Mouse (Mus musculus): ENCODE measurements around the gene Mprip.
A peak's percentile ranks its signal among the peaks of the same experiment; 100 is the strongest.

Gene Mprip

DNA sequence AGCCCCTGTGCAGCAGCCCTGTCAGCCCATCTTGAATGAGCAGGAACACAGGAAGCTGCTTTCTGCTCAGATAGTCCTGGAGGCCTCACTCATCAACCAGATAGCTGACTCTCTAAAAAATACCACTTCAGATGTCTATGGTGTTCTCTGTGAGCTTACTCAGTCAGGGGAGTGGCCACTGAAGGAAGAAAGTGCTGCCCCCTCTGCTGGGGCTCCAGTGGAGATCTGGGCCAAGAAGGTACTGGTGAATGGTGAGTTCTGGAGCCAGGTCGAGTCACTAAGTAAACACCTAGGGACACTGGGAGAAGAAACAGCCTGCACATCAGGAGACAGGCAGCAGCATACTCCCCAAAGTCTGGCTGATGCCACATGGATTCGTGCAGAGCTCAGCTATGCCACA is 98.5 kb downstream of the Mprip start:
- no peak for DNase-seq (ENCODE audit: low read depth, low spot score)

- DNase-seq (ENCODE audit: low read depth, low spot score), result no peak
These were observed 99.7 kb downstream of the Mprip start for GRCm38 (mm10) chr11:59760796-59761195.

GRCm38 (mm10) chr11:59769307-59769706 is 108.2 kb downstream of the Mprip start:
- DNase-seq (ENCODE audit: low read depth, low spot score), result no peak

- DNase-seq (ENCODE audit: low read depth, low spot score), result no peak
These were observed 108.6 kb downstream of the Mprip start for GRCm38 (mm10) chr11:59769738-59770137.

DNA sequence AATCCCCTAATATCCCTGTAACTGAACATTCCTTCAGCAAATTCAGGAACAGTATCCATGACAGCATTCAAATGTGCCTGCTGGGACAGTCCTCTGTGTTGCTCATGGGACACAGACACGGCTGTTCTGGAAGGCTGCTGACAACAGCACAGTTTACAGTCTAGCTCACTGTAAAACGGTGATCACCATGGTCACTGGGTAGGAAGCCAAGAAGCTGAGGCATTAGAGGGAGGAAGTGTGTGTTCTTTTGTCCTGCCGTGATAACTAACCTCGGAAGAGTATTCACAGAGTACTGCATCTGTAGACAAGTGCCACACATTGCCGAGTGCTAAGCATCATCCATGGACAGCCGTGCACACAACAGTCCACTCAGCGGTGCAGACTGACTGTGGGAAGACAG is 109.6 kb downstream of the Mprip start:
- no peak for DNase-seq (ENCODE audit: low read depth, low spot score)

DNA sequence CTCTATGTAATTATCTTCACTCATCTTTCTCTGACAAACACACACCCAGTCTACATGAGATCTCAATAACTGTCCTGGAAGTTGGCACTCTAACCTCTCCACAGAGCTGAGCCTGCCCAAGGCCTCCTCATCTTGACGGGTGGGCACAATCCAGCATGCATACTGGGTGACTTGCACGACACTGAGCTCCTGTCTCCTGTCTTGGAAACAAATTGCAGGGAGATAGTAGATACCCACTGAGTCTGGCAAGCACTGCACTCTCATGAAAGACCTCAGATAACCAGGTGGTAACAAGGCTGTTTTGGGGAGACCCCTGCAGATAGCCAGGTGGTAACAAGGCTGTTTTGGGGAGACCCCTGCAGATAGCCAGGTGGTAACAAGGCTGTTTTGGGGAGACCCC is 111.2 kb downstream of the Mprip start:
- DNase-seq (ENCODE audit: low read depth, low spot score), result no peak

DNA sequence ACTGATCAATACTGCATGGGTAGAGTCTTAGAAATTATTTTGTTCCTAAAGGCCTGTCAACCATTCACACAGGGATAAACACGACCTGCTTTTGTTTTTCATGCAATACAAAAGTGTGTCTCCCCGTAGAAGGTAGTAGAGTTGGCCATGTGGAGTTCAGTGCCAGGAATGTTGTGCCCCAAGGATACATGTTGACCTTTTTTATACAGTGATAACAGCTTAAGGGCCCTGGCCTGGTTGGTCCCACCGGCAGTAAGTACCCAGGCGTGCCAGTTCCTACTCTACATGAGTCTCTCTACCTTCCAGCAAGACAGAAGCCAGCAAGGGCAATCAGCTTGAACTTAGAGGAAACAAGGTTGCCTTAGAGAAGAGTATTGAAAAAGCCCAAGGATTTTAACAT is 111.8 kb downstream of the Mprip start:
- no peak for DNase-seq (ENCODE audit: low read depth, low spot score)

- no peak for DNase-seq (ENCODE audit: low read depth, low spot score)
These were observed 113.4 kb downstream of the Mprip start for GRCm38 (mm10) chr11:59774522-59774921.

DNA sequence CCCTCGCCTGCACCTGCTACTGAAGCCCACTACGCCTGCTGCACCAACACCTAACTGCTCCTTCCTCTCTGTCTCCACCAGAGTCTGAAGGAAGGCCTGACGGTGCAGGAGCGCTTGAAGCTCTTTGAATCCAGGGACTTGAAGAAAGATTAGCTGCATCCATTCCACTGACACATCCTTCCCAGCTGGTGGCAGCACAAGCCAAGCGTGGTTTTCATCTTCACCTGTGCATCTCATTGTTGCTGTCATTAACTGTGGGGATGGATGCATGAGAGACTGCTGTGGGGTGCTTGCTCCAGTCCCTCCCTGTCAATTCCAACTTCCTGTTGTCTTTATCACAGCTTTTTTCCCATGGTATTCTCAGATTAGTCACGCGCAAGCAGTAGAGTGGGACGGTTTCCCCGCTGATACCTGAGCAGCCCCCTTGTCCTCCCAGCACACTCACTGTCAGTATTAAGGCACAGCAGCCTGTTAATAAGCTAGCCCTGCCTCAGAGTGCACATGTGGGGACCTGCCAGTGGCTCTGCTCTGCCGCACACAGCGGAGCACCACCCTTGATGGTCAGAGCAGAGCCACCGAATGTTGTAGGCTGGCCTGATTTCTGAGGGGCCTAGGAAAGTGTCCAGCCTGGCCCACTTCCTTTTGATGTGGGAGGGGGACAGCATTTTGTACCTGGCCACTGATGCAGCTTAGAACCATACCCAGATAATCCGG is 114.5 kb downstream of the Mprip start:
- DNase-seq (ENCODE audit: low read depth, low spot score), result no peak

DNA sequence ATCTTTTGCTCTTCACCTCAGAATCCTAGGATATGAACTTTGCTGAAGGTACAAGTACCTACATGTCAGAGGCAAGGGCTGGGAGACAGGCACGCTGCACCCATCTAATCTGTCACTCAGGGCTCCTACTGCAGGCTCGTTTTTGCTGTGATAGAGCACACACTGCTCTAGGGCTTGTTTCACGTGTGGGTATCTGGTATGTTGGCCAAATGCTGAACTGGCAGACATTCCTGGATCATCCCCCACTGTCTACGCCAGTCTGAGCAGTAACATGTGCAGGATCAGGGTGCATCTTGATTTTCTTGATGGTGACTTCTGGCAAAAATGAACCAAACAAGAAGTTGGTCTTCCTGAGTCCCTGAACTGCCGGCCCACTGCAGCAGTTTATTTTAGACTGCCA is 116.2 kb downstream of the Mprip start:
- no peak for DNase-seq (ENCODE audit: low read depth, low spot score)

DNA sequence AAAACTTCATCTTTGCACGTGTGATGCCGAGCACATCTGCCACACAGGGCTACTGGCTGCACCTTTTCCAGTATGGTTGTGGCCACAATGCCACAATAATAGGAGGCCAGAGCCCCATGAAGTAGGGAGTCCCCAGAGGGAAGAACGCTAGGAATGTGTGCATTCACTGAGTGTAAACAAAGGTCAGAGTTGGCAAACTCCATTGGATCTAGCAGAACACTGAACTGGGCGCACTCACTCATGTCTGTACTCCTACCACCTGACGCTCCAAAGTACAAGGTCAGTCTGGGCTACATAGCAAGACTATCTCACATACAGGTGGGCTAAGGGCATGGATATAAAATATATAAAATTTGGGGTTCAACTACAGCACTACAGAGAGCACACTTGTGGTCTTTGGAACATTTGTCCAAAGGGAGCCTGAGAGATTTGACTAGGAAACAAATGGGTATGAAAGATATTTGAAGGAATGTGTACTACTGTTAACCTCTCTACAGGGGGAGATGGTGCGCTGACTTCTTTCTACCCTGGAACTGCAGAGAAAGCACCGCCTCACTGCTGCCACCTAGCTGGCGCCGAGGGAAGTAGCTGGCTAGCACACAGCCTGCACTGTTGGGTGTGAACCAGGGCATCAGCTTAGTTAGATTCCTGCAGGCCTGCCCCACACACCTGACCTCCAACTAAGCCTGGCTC is 117.2 kb downstream of the Mprip start:
- peak; percentile 66 for DNase-seq (ENCODE audit: low read depth, low spot score)

DNA sequence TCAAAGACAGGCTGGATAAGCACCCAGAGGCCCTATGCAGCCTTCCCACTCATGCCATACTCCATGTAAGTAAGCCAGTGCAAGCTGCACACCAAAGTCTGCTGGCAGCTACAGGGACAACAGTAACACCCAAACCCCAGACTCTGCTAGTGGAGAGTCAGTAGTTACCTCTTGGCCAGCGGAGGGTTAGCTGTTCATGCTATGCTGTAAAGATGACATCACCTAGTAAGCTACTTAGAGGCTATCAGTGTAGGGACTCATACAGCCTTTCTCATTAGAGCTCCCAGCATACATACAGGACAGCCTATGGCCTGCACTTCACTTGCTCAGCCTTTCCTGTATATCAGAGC is 117.7 kb downstream of the Mprip start:
- DNase-seq (ENCODE audit: low read depth, low spot score), result no peak

DNA sequence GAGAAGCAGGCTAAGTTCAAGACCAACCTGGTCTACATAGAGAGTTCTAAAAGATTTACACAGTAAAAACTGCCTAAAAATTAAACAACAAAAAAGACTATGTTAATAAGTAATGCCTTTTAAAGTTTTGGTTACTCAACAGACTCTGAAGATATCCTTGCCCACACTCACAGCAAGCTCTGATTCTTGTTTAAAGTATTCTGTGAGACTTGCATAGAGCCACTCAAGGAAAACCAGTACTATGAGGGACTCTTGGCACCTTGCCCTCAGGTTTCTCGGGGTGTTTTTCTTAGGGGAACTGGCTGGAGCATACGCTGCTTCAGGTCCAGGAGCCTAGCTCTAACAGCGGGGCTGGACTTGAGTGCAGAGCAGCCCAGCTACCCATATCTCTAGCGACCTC is 118.3 kb downstream of the Mprip start:
- DNase-seq (ENCODE audit: low read depth, low spot score), result no peak

GRCm38 (mm10) chr11:59780241-59780640 is 119.1 kb downstream of the Mprip start:
- no peak for DNase-seq (ENCODE audit: low read depth, low spot score)

GRCm38 (mm10) chr11:59782091-59782590 is 121.0 kb downstream of the Mprip start:
- DNase-seq (ENCODE audit: low read depth, low spot score), result no peak

DNA sequence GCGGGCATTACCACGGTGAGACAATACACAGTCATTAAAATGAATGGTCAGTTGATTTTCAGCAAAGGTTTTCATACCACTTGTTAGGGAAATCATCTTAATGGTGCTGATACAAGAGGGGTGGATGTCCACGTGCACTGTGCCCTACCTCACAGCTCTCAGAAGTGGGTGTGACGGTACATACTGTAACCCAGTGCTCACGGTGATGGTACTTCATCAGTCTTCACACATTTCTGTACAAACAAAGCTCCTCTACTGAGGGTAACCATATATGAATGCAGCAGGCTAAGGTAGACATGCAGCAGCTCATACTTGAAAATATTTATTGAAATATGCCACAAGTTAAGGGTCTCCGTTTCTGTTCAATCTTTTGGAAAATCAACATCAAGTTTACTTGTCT is 122.5 kb downstream of the Mprip start:
- DNase-seq (ENCODE audit: low read depth, low spot score), result no peak

DNA sequence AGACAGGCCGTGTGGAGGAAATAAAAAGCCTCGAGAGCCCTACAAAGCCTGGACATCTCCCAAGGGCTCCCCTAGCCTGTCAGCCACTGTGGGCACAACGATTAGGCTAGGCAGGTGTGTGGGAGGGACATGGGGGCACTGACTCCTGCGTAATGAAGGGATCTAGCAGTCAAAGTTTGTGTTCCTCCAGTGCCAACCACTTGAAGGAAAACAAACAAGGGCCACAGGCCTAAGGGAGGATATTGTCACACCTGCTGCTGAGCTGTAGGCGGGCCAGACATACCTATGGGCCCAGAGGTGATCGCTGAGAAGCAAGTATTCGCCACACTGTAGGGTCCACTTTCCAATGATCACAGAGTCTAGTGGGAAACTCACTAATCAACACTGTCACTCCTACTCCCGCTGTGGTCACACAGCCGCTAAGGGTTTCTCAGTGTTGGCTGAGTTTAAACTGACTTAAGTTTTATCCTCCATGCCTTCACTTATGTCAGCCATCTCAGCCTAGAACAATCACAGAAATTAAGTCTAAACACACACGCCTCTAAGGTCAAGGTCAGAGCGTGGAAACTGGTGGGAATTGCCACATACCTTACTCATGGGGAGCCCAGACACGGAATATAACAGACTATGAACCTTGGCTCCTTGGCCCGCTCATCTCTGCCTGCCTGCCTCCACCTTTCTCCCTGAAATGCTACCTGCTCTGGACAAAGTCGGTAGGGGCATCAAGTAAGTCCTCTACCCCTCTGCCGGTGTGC is 125.5 kb downstream of the Mprip start:
- no peak for DNase-seq (ENCODE audit: low read depth, low spot score)

DNA sequence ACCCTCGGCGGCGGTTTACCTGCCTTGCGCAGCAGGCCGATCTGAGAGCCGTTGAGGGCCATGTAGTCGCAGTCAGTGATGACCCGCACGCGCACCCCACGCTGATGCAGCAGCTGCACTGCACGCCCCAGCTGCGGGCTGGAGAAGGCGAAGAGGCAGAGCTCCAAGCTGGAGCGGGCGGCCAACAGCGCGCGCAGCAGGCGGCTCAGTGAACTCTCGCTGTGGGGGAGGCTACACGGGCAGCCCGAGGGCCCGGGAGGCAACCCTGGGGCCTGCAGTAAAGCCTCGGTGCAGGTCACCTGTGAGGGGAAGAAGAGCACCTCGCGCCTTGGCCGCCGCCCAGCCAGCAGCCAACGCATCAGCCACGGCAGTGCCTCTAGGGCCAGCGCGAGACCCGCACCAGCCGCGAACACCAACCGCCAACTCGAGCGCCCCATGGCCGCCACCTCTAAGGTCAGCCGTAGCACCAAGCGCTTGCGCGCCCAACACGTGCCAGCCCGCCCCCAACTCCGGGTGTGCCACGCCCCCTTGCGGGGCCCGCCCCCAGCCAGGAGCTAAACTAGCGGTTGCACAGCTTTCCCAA is 126.2 kb downstream of the Mprip start, which contains the start of gene Pld6:
Gene Pld6 (minus strand): TSS at position 447 of the 583 bp plus-strand sequence.
- DNase-seq (ENCODE audit: low read depth, low spot score), result no peak

DNA sequence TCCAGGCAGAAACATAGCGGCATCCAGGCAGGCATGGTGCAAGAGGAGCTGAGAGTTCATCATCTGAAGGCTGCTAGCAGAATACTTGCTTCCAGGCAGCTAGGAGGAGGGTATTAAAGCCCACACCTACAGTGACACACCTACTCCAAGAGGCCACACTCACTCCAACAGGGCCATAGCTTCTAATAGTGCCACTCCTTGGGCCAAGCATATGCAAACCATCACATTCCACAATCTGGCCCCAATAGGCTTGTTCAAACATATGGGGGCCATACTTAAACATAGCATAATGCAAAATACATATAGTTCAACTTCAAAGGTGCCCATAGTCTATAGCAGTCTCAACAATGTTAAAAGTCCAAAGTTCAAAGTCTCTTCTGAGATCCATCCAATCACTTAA is 128.2 kb downstream of the Mprip start:
- DNase-seq (ENCODE audit: low read depth, low spot score), result no peak

- DNase-seq (ENCODE audit: low read depth, low spot score), result no peak
These were observed 132.3 kb downstream of the Mprip start for GRCm38 (mm10) chr11:59793390-59793789.

- DNase-seq (ENCODE audit: low read depth, low spot score), result no peak
These were observed 139.3 kb downstream of the Mprip start for GRCm38 (mm10) chr11:59800412-59800811.

- DNase-seq (ENCODE audit: low read depth, low spot score), result no peak
These were observed 140.8 kb downstream of the Mprip start for GRCm38 (mm10) chr11:59801881-59802280.

Measured in retina, postnatal 7 days (tissue).